Mouse (Mus musculus) CD4-positive naive resting alpha-beta T cell, adult 76 days (primary cell): ENCODE measurements around the gene 1700049E17Rik1. TPM values are rescaled to one million over a fixed set of nuclear protein-coding genes. Genes with fewer than 3 reads are reported as not detected.

Experiments used
- total RNA-seq: library from RNA; stranded (reverse); gene quantifications from one replicate; pipeline ENCODE4 v1.2.4, GENCODE M21; 2023

1700049E17Rik1 gene
- not detected for total RNA-seq

GRCm38 (mm10) chr14:41924649-41925048 lies at the start of gene 1700049E17Rik1:
TSS of gene 1700049E17Rik1 (plus strand) at chr14:41924949.

GRCm38 (mm10) chr14:41907190-41907589 lies 17.6 kb upstream of the 1700049E17Rik1 start, which contains the start of gene Gm7980:
TSS of gene Gm7980 (minus strand) at chr14:41907290.

GRCm38 (mm10) chr14:41943695-41944094 lies 18.9 kb downstream of the 1700049E17Rik1 start, which contains the start of gene 1700024B05Rik:
TSS of gene 1700024B05Rik (plus strand) at chr14:41943995.

GRCm38 (mm10) chr14:41967827-41968226 lies 43.1 kb downstream of the 1700049E17Rik1 start, which contains the start of gene Gm6401:
TSS of gene Gm6401 (minus strand) at chr14:41967927.

Other genes starting within 250 kb of the 1700049E17Rik1 start
- gene Gm8068, start 223.1 kb upstream of the 1700049E17Rik1 start, total RNA-seq, result not detected
- not detected for gene Gm7929, start 174.3 kb upstream of the 1700049E17Rik1 start, total RNA-seq
- not detected for gene Gm47189, start 152.5 kb upstream of the 1700049E17Rik1 start, total RNA-seq
- not detected for gene Gm7980, start 17.7 kb upstream of the 1700049E17Rik1 start, total RNA-seq
- gene 1700024B05Rik, start 19.0 kb downstream of the 1700049E17Rik1 start, total RNA-seq, result not detected
- not detected for gene Gm6401, start 43.0 kb downstream of the 1700049E17Rik1 start, total RNA-seq
- not detected for gene Gm3543, start 58.4 kb downstream of the 1700049E17Rik1 start, total RNA-seq
- gene Gm7951, start 192.4 kb downstream of the 1700049E17Rik1 start, total RNA-seq, result not detected
- gene Gm17027, start 237.7 kb downstream of the 1700049E17Rik1 start, total RNA-seq, result not detected